Mouse (Mus musculus) kidney, postnatal 36 days (tissue): ENCODE results near the gene Frmd5.

Experiments used
- DNase-seq, 2 experiments: peaks; one replicate each; pipeline ENCODE4 v3.0.0; 2021 to 2022; ENCODE audit warnings: mixed read lengths in 2 of 2

The Frmd5 gene

GRCm38 (mm10) chr2:121679711-121680110 is 127.2 kb downstream of the Frmd5 start:
- peak in 1 of 2 experiments; percentile 4 for DNase-seq

GRCm38 (mm10) chr2:121677649-121677986 is 129.3 kb downstream of the Frmd5 start:
- no peak for DNase-seq

DNA sequence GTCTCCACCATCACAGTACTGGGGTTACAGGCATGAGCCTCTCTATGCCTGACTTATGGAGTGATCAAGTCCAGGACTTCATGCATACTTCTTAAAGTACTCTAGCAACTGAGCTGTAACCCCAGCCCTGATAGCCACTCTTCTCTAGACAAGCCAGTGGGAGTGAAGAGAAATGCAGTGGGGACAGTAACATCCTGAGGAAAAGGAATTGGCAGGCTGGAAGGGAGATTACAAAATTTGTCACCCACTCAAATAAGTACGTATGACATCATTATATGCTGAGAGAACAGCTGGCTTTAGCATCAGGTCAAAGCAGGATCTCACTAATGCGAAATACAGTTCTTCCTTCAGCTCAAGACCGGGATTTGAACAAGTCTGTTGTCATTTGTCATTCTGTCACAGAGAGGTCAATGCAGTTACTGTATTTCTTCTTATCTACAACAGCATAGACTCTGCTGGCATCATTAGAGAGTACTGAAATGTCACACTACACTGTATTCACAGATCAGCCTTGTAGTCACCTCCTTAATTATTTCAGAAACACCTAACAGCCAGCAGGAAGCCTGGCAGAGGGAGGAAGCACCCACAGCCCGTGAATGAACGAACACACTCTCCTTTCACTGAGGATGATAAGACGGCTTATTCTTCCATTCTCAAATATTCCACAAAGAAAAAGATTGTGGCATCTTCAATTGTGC is 129.8 kb downstream of the Frmd5 start:
- DNase-seq = no peak

DNA sequence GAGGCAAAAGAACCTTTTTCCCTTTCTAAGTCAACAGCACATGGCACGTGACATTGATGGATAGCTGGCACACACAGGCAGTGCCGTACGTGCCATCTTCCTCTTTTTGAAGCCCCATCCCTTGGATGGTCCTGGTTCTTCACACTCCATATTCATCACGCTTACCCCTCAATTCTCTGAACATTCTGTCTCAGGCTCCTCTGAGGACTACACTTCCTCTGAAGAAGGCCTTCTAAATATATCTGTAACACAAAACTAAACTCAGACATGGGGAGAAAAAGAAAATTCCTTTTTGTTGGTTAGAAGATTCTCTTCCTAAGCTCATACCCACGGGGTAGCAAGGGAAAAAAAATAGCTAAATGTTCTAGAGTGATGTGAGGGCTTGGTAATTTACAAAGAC is 131.0 kb downstream of the Frmd5 start:
- no peak for DNase-seq

GRCm38 (mm10) chr2:121675136-121675535 is 131.8 kb downstream of the Frmd5 start:
- DNase-seq = no peak

DNA sequence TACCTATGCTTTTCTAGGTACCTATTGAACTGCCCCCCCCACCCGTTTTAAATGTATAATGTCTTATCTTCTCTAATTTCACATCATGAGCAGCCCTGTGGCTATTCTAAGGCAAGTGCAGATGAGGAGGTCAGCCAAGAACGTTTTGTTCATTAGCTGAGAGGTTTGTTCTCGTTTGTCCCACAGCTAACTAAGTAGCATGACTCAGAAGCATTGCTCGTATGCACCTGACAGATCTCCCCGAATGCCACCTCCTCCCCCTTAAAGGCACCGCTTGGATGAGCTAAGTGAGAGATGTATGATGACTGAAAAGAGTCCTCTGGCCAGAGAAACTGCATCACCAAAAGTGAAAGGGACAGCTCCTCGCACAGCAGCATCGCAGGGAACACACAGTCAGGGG is 132.7 kb downstream of the Frmd5 start:
- no peak for DNase-seq

DNA sequence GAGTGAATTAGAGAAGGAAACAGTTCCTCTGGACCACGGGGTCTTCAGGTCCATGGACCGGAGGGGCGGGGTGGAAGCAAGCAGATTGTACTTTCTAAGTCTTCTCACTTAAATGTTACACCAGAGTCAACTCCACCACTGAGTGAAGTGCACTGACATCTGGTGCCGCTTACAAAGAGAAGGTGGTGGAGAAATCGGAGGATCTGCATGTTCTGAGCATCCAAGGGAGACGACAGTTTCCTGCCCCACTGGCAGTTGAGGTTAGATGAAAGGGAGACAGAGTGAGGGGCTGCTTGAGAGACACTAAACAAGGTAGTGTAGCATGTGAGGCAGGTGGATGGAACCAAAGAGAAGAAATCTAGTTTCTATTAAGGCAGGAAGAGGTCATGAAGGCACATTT is 137.0 kb downstream of the Frmd5 start:
- no peak for DNase-seq

GRCm38 (mm10) chr2:121668256-121668655 is 138.6 kb downstream of the Frmd5 start:
- DNase-seq = no peak

GRCm38 (mm10) chr2:121661160-121661502 is 145.8 kb downstream of the Frmd5 start:
- DNase-seq = no peak

- DNase-seq = no peak
Measured at GRCm38 (mm10) chr2:121660461-121661159, 146.3 kb downstream of the Frmd5 start.

- DNase-seq = no peak
Measured at GRCm38 (mm10) chr2:121659350-121659749, 147.5 kb downstream of the Frmd5 start.

DNA sequence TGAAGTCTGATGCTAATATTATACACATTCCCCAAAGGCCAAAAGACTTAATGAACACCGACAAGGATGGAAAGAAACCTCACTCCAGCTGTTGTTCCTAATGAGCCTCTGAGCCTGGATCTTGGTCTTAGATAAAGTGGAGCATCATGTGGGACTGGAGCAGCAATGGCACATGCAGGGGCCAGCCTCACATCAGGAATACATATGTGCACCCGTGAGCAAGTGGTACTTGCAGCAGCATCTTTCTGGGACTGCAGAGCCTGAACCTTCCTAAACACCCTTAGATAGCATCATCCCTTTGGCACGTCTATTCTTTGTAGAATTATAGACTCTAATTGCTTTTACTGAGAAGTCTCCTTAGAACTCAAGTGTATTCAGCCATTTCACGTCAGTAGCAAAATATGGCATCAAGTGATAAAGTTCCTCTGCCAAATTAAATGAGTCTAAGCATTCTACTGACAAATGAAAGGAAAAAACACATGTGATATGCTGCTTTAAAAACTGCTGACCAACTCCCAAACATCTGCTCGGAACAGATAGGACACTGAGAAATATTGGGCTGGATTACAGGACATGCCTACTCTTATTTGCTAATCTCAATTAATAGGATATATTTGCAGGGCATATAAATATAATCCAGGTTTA is 148.6 kb downstream of the Frmd5 start:
- no peak for DNase-seq

DNA sequence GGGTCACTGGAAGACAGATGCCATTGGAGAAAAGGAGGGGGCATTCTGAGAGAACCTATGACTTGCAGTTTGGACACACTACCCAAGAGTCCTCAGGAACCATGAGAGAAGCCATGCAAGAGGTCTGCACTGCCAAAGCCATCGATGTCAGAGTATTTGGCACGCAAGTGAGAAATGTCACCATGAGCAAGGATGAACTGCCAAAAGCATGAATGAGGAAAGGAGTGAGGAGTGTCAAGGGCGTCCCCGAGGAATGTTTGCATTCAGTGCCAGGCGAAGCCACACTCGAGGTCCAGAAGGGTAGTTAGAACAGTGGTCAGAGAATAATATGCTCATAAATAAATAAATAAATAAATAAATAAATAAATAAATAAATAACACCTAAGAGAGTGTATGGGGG is 150.9 kb downstream of the Frmd5 start:
- no peak for DNase-seq

DNA sequence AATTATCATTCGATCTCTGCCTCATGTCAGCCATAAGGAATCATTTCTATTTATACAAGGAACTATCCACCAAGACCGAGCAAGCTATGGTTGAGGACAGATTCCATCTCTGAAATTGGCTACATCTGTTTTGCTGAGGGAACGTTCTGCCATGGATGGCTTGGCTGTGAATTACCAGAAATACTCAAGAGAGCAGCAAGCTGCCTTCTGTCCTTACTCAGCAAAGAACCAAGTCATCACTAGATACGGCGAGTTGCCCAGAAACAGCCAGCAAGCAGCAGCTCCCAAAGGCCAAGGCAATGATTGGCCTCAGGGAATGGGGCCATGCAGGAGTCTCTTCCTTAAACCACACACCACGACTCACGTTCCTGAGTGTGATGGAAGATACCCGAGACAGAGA is 151.8 kb downstream of the Frmd5 start:
- no peak for DNase-seq

- no peak for DNase-seq
Measured at GRCm38 (mm10) chr2:121646528-121646927, 160.4 kb downstream of the Frmd5 start.

- DNase-seq = no peak
Measured at GRCm38 (mm10) chr2:121642934-121643333, 164.0 kb downstream of the Frmd5 start.

- no peak for DNase-seq
Measured at GRCm38 (mm10) chr2:121632091-121632490, 174.8 kb downstream of the Frmd5 start.

- DNase-seq = no peak
Measured at GRCm38 (mm10) chr2:121630286-121630685, 176.6 kb downstream of the Frmd5 start.

DNA sequence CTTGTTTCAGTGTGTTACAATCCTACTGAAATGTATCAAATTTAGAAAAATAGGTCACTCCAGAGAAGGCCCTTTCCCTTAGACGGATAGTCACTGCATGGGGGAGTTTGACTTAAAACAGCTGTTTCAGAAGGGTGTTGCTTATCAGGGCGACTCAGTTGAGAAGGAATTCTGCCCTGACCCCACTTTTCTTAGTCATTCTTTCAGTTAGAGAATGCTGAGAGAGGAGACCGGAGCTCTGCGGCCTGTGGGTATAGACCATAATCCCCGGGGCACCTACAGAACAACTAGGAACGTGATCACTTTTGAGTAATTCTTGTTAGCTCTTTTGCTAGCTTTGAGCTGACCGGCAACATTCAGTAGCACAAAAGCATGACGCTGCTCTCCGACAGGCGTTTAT is 178.6 kb downstream of the Frmd5 start:
- DNase-seq = peak in 1 of 2 experiments; percentile 10

DNA sequence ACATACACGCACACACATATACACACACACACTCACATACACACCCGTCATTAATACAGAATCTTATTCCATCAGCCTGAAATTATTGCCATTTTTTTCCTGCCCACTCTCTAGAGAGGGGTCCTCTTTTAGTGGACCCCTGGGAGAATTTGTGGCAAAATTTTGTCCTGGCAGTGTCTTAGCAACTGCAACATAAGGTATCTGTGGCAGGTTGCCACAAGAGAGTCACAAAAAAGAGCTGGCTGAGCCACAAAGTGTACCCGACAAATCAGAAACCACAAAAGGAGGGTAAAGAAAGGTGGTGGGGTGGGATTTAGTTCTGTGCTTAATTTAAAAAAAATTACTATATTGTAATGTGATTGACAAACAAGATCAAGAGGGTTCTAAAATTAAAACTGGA is 181.0 kb downstream of the Frmd5 start:
- DNase-seq = no peak

GRCm38 (mm10) chr2:121621262-121622163 is 185.4 kb downstream of the Frmd5 start:
- no peak for DNase-seq

GRCm38 (mm10) chr2:121620582-121621261 is 186.2 kb downstream of the Frmd5 start:
- no peak for DNase-seq

DNA sequence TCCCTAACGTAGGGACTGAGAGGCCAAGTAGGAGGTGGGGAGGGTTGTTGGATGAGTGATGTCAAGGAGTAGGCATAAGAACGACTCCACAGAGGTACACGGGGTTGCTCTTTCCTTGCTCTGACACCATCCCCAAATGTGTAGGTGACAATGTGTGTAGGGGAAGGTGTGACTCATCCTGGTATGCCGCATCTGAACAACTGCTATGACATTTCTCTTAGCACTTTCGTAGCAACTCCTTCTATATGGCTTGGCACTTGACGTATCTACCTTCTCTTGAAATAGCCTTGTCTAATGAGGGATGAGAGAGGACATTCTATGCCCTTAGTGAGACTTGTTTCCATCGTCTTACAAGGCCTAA is 191.7 kb downstream of the Frmd5 start:
- no peak for DNase-seq
